Mouse (Mus musculus): ENCODE measurements around the gene Tmem86b. TPM values are rescaled to one million over a fixed set of nuclear protein-coding genes. Genes with fewer than 3 reads are reported as not detected.
"Not testable (repeated sequence)": the region's sequence is repeated elsewhere in the genome, so short reads cannot be mapped to it uniquely, and the experiment has no call there.

The Tmem86b gene
- polyA plus RNA-seq, 1 experiment from 2014 or later, result 1.2 TPM

DNA sequence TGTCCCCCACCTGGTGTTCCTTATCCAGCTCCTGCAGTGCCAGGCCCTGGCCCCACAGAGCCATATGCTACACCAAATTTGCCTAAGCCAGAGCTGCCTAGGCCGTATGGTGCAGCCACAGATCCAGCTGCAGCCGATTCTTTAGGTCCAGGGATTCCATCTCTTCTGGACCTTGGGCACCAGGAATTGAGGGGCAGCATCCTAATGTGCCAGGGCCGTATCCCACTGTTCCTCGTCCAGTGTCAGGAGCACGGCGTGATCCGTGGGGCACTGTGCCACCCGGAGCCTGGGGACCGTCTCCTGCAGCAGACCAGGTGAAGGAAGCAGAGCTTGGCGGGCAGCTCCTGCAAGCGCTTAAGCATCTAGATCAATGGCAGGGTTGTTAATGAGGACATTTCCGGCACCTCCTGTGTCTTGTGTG lies 19.3 kb downstream of the Tmem86b start:
- Histone ChIP-seq H3K36me3 (ENCODE audit: control insufficient read depth, insufficient read depth, low read length) (no peaks in the 10 kb centered on the region), H3K27ac (replicated peaks in 1 of 2; ENCODE audit: control insufficient read depth in 1 of 2, insufficient read depth in 1 of 2, low read depth in 2 of 2, low read length in 2 of 2) (no peak overlapping the region), H3K4me3 (ENCODE audit: control insufficient read depth in 1 of 2, insufficient read depth in 1 of 2, low read depth in 1 of 2, low read length in 2 of 2) (no peak overlapping the region), H3K9me3 (ENCODE audit: control insufficient read depth, low read length) (no peaks in the 10 kb centered on the region), H3K9ac (ENCODE audit: low read length) (no peak overlapping the region), H3K4me2 (ENCODE audit: low read length) (no peak overlapping the region), H3K4me1 (ENCODE audit: control insufficient read depth in 2 of 2, insufficient read depth in 2 of 2, low read length in 2 of 2) (no peaks in the 10 kb centered on the region), H3K27me3 (ENCODE audit: control insufficient read depth, insufficient read depth, low read length) (no peaks in the 10 kb centered on the region)
- ATAC-seq (ENCODE audit: insufficient number of reproducible peaks, insufficient read depth, low FRiP score, low read depth), result no peak
- 68% methylated on average over 12 of the region's 12 CpGs for WGBS

DNA sequence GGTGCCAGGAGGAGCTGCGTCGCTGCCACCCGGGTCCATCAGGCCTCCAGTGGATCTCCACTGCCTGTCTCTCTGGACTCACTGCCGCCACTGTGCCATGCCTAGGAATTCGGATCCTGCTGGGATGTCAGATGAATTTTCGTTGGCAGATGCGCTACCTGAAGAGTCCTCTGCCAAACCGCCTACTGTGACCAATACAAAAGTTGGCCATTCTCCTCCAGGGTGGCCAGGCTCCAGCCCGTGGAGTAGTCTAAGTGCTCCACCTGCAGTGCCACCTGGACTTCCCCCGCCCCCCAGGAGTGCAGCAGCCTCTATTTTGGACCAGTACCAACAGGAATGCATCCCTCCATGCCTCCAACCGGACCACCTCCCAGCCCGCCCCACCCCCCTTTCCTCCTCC lies 19.7 kb downstream of the Tmem86b start:
- Histone ChIP-seq H3K27ac (replicated peaks in 1 of 2; ENCODE audit: control insufficient read depth in 1 of 2, insufficient read depth in 1 of 2, low read depth in 2 of 2, low read length in 2 of 2) (no peak overlapping the region), H3K9me3 (ENCODE audit: control insufficient read depth, low read length) (no peaks in the 10 kb centered on the region), H3K9ac (ENCODE audit: low read length) (no peak overlapping the region), H3K4me1 (ENCODE audit: control insufficient read depth in 2 of 2, insufficient read depth in 2 of 2, low read length in 2 of 2) (no peaks in the 10 kb centered on the region), H3K4me2 (ENCODE audit: low read length) (no peak overlapping the region), H3K4me3 (ENCODE audit: control insufficient read depth in 1 of 2, insufficient read depth in 1 of 2, low read depth in 1 of 2, low read length in 2 of 2) (no peak overlapping the region), H3K36me3 (ENCODE audit: control insufficient read depth, insufficient read depth, low read length) (no peaks in the 10 kb centered on the region), H3K27me3 (ENCODE audit: control insufficient read depth, insufficient read depth, low read length) (no peaks in the 10 kb centered on the region)
- WGBS, result 72% methylated on average over 12 of the region's 12 CpGs
- ATAC-seq (ENCODE audit: insufficient number of reproducible peaks, insufficient read depth, low FRiP score, low read depth), result no peak

DNA sequence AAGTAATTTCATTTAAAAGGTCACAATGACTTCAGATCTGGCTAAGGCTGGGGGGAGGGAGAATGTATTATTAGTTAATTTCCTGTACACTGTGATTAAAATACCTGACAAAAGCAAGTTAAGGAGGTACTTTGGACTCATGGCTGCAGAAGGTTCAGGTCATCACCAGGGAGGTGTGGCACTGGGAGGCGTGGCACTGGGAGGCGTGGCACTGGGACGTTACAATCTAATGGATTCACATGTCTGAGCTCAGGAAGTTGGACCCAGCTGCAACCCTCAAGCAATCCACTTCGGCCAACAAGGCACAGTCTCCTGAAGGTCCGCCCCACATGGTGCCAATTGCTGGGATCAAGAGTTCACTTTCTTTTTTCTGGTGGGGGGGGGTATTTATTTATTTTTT lies 23.2 kb downstream of the Tmem86b start:
- Histone ChIP-seq H3K4me1 (ENCODE audit: control insufficient read depth in 2 of 2, insufficient read depth in 2 of 2, low read length in 2 of 2) (no peaks in the 10 kb centered on the region), H3K4me2 (ENCODE audit: low read length) (no peak overlapping the region), H3K36me3 (ENCODE audit: control insufficient read depth, insufficient read depth, low read length) (no peaks in the 10 kb centered on the region), H3K27ac (replicated peaks in 1 of 2; ENCODE audit: control insufficient read depth in 1 of 2, insufficient read depth in 1 of 2, low read depth in 2 of 2, low read length in 2 of 2) (no peak overlapping the region), H3K27me3 (ENCODE audit: control insufficient read depth, insufficient read depth, low read length) (no peaks in the 10 kb centered on the region), H3K9ac (ENCODE audit: low read length) (no peak overlapping the region), H3K9me3 (ENCODE audit: control insufficient read depth, low read length) (no peaks in the 10 kb centered on the region), H3K4me3 (ENCODE audit: control insufficient read depth in 1 of 2, insufficient read depth in 1 of 2, low read depth in 1 of 2, low read length in 2 of 2) (no peak overlapping the region)
- WGBS, result 56% methylated on average over 5 of the region's 5 CpGs
- no peak for ATAC-seq (ENCODE audit: insufficient number of reproducible peaks, insufficient read depth, low FRiP score, low read depth)

DNA sequence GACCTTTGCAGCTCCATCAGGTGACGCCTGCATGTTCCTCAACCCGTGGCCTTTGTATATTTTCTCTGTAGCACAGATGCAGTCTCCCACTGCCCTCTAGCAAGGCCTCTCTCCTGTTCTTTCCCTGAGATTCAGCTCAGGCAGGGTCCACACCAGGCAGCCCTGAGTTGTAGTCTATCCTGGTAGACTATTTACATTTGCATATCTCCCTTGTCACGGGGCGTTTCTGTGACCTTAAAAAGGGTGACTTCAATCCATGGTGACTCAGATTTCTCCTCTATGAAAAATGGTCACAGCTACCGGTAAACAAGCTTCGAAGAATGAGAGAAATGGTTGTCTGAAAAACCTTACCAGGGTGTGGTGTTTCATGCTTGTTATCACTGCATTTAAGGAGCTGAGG lies 27.3 kb downstream of the Tmem86b start, which contains the start of gene Ptprh:
Ptprh (minus strand) TSS at position 169 of the 400 bp plus-strand sequence.
- Histone ChIP-seq H3K4me2 (ENCODE audit: low read length) (no peak within 1 kb of the TSS), H3K27me3 (ENCODE audit: control insufficient read depth, insufficient read depth, low read length) (no peaks in the 10 kb centered on the region), H3K9me3 (ENCODE audit: control insufficient read depth, low read length) (no peaks in the 10 kb centered on the region), H3K27ac (replicated peaks in 1 of 2; ENCODE audit: control insufficient read depth in 1 of 2, insufficient read depth in 1 of 2, low read depth in 2 of 2, low read length in 2 of 2) (no peak within 1 kb of the TSS), H3K36me3 (ENCODE audit: control insufficient read depth, insufficient read depth, low read length) (no peaks in the 10 kb centered on the region), H3K4me1 (ENCODE audit: control insufficient read depth in 2 of 2, insufficient read depth in 2 of 2, low read length in 2 of 2) (no peaks in the 10 kb centered on the region), H3K9ac (ENCODE audit: low read length) (no peak within 1 kb of the TSS), H3K4me3 (ENCODE audit: control insufficient read depth in 1 of 2, insufficient read depth in 1 of 2, low read depth in 1 of 2, low read length in 2 of 2) (no peak within 1 kb of the TSS)
- 61% methylated on average over 6 of the region's 6 CpGs for WGBS
- ATAC-seq (ENCODE audit: insufficient number of reproducible peaks, insufficient read depth, low FRiP score, low read depth), result no peak

DNA sequence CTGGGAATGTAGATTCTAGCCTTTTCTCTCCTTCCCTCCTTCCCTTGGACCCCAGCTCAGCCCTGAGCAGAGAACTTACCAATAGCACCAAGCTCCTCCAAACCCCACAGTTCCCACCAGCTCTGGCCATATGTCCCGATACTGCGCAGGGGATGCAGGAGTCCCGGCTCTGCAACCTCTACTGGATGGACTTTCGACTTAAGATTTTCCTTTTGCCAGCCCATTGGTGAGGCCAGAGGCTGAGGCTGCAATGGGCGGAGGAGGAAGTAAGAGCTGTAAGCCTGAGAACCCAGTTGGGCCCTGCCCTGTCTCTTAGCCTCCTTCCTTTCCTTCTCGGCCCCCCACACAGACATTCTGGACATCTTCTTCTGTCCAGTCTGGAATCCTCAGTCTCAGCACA lies 28.3 kb downstream of the Tmem86b start:
- WGBS, result 79% methylated on average over 6 of the region's 6 CpGs
- no peak overlapping the region for H3K9ac ChIP-seq (ENCODE audit: low read length)

DNA sequence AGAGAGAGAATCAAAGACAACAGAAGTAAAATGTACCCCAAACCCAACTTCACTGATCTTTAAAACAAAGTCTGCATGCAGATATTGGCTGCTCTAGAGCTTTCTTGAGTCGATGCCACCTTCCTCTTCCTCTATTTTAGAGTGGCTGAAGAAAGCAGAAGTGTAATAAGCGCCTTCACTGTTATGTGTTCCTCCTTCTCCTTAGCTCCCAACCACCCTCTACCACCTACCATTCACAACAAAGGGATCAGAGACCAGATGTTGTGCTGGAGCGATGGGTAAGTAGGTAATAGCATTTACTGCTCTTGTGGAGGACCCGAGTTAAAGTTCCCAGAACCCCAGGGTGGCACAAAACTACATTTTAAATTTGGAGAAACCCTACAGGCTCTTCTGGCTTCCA lies 34.2 kb downstream of the Tmem86b start:
- not testable (repeated sequence) for H3K27me3 ChIP-seq (ENCODE audit: control insufficient read depth, insufficient read depth, low read length); H3K4me2 ChIP-seq (ENCODE audit: low read length); H3K36me3 ChIP-seq (ENCODE audit: control insufficient read depth, insufficient read depth, low read length); H3K9me3 ChIP-seq (ENCODE audit: control insufficient read depth, low read length); H3K27ac ChIP-seq (replicated peaks in 1 of 2; ENCODE audit: control insufficient read depth in 1 of 2, insufficient read depth in 1 of 2, low read depth in 2 of 2, low read length in 2 of 2); ATAC-seq (ENCODE audit: insufficient number of reproducible peaks, insufficient read depth, low FRiP score, low read depth); H3K4me1 ChIP-seq (ENCODE audit: control insufficient read depth in 2 of 2, insufficient read depth in 2 of 2, low read length in 2 of 2); H3K9ac ChIP-seq (ENCODE audit: low read length); H3K4me3 ChIP-seq (ENCODE audit: control insufficient read depth in 1 of 2, insufficient read depth in 1 of 2, low read depth in 1 of 2, low read length in 2 of 2)
- WGBS, result 66% methylated on average over 4 of the region's 4 CpGs

More for the DNA sequence above, 28.3 kb downstream of the Tmem86b start:
- H3K4me1 ChIP-seq (ENCODE audit: control insufficient read depth in 2 of 2, insufficient read depth in 2 of 2, low read length in 2 of 2), result no peaks in the 10 kb centered on the region
- H3K27ac ChIP-seq (replicated peaks in 1 of 2; ENCODE audit: control insufficient read depth in 1 of 2, insufficient read depth in 1 of 2, low read depth in 2 of 2, low read length in 2 of 2), result no peak overlapping the region
- H3K27me3 ChIP-seq (ENCODE audit: control insufficient read depth, insufficient read depth, low read length), result no peaks in the 10 kb centered on the region
- no peak overlapping the region for H3K4me3 ChIP-seq (ENCODE audit: control insufficient read depth in 1 of 2, insufficient read depth in 1 of 2, low read depth in 1 of 2, low read length in 2 of 2)
- ATAC-seq (ENCODE audit: insufficient number of reproducible peaks, insufficient read depth, low FRiP score, low read depth), result no peak
- no peak overlapping the region for H3K4me2 ChIP-seq (ENCODE audit: low read length)
- H3K9me3 ChIP-seq (ENCODE audit: control insufficient read depth, low read length), result no peaks in the 10 kb centered on the region
- no peaks in the 10 kb centered on the region for H3K36me3 ChIP-seq (ENCODE audit: control insufficient read depth, insufficient read depth, low read length)

DNA sequence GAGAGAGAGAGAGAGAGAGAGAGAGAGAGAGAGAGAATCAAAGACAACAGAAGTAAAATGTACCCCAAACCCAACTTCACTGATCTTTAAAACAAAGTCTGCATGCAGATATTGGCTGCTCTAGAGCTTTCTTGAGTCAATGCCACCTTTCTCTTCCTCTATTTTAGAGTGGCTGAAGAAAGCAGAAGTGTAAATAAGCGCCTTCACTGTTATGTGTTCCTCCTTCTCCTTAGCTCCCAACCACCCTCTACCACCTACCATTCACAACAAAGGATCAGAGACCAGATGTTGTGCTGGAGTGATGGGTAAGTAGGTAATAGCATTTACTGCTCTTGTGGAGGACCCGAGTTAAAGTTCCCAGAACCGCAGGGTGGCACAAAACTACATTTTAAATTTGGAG lies 49.7 kb downstream of the Tmem86b start:
- not testable (repeated sequence) for H3K27ac ChIP-seq (replicated peaks in 1 of 2; ENCODE audit: control insufficient read depth in 1 of 2, insufficient read depth in 1 of 2, low read depth in 2 of 2, low read length in 2 of 2); H3K9me3 ChIP-seq (ENCODE audit: control insufficient read depth, low read length); H3K9ac ChIP-seq (ENCODE audit: low read length); H3K36me3 ChIP-seq (ENCODE audit: control insufficient read depth, insufficient read depth, low read length); ATAC-seq (ENCODE audit: insufficient number of reproducible peaks, insufficient read depth, low FRiP score, low read depth); H3K27me3 ChIP-seq (ENCODE audit: control insufficient read depth, insufficient read depth, low read length); H3K4me1 ChIP-seq (ENCODE audit: control insufficient read depth in 2 of 2, insufficient read depth in 2 of 2, low read length in 2 of 2); H3K4me3 ChIP-seq (ENCODE audit: control insufficient read depth in 1 of 2, insufficient read depth in 1 of 2, low read depth in 1 of 2, low read length in 2 of 2); H3K4me2 ChIP-seq (ENCODE audit: low read length)
- whole genome bisulfite sequencing, result 70% methylated on average over 3 of the region's 3 CpGs

All from heart, embryonic 14.5 days (tissue).